Mouse (Mus musculus): ENCODE results near the gene Ankrd11.

Gene Ankrd11

DNA sequence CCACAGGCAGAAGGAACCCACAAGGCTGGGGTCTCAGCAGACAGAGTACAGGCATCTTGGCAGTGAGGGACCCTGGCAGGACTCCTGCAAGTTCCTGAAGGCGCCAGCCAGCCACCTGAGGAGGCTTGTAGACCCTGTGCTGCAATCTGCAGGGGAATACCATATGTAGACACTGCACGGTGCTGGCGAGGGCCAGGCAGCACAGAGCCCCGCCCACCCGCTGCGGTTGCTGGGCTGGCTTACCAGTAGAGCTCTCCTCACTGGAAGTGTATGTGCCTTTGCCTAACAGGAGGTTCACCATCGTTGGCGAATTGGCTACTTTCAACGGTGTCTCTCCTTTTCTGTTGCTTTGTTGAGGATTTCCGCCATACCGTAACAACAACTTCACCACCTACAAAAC lies 145.8 kb downstream of the Ankrd11 start:
- in situ Hi-C loops (cut with MseI, MboI) = no loop called here

DNA sequence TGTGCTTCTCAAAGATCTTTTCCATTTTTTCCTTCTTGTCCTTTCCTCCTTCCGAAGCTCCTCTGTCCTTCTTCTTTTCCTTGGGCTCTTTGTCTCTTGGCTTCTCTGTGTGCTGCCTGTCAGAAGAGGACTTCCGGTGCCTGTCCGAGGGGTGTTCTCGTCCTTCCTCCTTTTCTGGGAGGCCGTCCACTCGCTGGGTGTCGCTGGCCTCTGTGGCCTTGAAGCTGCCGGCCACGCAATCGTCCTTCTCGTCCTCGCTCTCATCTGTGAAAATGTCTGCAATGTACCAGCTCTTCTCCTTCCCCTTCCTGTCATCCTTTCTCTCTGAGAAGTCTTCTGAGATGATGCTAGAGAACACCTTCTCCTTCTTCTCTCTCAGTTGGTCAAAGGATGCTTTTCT lies 148.6 kb downstream of the Ankrd11 start:
- in situ Hi-C loops (cut with MseI, MboI) = no loop called here

- in situ Hi-C loops (cut with MseI, MboI) = no loop called here
Observed at GRCm38 (mm10) chr8:122891440-122891839, 150.6 kb downstream of the Ankrd11 start.

GRCm38 (mm10) chr8:122883671-122884070 lies 158.4 kb downstream of the Ankrd11 start:
- in situ Hi-C loops (cut with MseI, MboI) = no loop called here

DNA sequence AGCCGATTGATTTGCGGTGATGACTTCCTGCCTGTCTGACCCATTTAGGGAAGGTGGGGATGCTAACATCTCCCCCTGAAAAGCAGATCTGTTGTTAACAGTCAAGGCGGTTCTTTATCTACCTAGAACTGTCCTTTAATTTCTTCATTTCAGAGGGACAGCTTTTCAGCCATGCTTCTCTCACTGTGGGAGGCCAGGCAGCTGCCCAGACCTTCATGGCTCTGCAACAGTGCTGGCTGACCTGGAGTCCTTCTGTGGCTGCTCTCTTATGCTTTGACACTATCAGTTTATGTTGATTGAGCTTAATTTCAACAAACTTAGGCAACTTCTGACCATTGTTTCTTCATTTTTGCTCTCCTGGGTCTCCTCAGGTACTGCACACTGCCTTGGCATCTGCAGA lies 161.8 kb downstream of the Ankrd11 start:
- in situ Hi-C loops (cut with MseI, MboI) = no loop called here

- in situ Hi-C loops (cut with MseI, MboI) = no loop called here
Observed at GRCm38 (mm10) chr8:122878231-122878630, 163.8 kb downstream of the Ankrd11 start.

- in situ Hi-C loops (cut with MseI, MboI) = no loop called here
Observed at GRCm38 (mm10) chr8:122875186-122875585, 166.9 kb downstream of the Ankrd11 start.

GRCm38 (mm10) chr8:122873171-122873570 lies 168.9 kb downstream of the Ankrd11 start:
- in situ Hi-C loops (cut with MseI, MboI) = no loop called here

GRCm38 (mm10) chr8:122871663-122872062 lies 170.4 kb downstream of the Ankrd11 start:
- in situ Hi-C loops (cut with MseI, MboI) = no loop called here

GRCm38 (mm10) chr8:122870377-122870863 lies 171.7 kb downstream of the Ankrd11 start:
- in situ Hi-C loops (cut with MseI, MboI) = no loop called here

DNA sequence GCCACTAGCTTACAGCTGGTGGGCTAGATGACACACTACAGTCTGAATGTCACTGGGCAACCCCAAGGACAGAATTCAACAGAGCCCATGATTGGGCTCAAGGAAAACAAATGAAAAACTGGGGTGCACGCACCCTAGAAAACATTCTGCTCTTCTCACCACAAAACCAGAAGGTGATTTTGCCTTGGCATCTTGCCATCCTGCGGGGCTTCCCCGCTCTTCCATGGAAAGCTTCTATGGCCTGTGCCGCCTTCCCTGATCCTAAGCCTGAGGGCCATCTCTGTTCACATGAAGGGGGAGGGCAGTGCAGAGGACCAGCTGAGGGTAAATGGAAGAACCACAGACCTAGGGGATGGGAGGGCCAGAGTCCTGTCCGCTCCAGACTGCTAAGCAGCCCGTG lies 174.1 kb downstream of the Ankrd11 start:
- in situ Hi-C loops (cut with MseI, MboI) = no loop called here

- in situ Hi-C loops (cut with MseI, MboI) = no loop called here
Observed at GRCm38 (mm10) chr8:122866231-122866630, 175.8 kb downstream of the Ankrd11 start.

GRCm38 (mm10) chr8:122865441-122865840 lies 176.6 kb downstream of the Ankrd11 start:
- in situ Hi-C loops (cut with MseI, MboI) = no loop called here

DNA sequence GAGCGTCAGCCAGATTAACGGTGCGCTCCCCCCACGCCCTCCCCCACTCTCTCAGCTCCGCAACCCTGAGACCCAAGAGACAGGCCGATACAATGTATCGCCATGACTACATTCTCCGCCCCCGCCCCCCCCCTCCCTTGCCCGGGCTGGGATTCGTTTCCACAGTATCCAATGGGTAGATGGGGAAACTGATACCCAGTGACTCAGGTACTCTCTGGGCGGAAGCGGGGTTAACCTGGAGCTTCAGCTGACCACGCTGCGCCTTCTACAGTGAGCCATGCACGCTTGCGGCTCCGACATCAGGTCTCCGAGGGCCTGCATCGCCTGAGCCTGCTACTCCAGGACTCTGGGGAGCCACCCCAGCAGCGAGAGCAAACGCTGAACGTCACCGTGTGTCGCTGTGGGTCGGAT lies 177.4 kb downstream of the Ankrd11 start:
- in situ Hi-C loops (cut with MseI, MboI) = no loop called here

DNA sequence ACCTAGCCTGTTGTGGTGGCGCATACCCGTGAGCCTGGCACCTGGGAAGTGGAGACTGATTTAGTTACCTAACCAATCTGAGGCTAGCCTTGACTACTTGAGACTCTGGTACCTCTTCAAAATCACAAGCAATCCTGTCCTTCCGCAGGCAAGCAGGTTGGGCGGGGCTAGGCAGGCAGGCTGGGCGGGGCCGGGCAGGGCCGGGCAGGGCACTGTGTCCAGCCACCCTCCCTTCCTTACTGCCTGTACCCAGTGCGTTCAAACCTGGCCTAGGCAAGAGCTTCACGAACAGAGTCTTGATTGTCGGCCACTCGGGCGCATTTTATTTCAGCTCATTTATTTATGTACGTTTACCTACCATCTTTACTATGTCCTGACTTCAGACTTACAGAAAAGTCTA lies 182.2 kb downstream of the Ankrd11 start:
- in situ Hi-C loops (cut with MseI, MboI) = no loop called here

- in situ Hi-C loops (cut with MseI, MboI) = no loop called here
Observed at GRCm38 (mm10) chr8:122856288-122856687, 185.8 kb downstream of the Ankrd11 start.

DNA sequence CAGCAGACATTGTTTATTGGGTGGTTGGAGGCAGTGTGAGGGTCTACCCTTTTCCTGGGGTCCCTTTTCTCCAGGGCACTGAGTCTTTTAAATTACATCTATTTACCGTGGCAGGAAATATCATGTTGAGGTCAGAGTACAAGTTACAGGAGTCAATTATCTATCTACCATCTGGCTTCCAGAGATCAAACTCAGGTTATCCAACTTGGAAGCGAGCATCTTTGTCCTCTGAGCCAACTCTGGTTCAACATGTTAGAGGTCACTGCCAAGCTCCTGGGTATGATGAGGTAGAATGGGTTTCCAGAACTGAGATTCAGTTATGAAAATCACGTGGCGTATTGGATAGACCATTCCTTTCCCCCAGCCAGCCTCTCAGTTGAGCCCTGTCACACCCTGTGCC lies 187.0 kb downstream of the Ankrd11 start:
- in situ Hi-C loops (cut with MseI, MboI) = no loop called here

GRCm38 (mm10) chr8:122854388-122854787 lies 187.7 kb downstream of the Ankrd11 start:
- in situ Hi-C loops (cut with MseI, MboI) = no loop called here

DNA sequence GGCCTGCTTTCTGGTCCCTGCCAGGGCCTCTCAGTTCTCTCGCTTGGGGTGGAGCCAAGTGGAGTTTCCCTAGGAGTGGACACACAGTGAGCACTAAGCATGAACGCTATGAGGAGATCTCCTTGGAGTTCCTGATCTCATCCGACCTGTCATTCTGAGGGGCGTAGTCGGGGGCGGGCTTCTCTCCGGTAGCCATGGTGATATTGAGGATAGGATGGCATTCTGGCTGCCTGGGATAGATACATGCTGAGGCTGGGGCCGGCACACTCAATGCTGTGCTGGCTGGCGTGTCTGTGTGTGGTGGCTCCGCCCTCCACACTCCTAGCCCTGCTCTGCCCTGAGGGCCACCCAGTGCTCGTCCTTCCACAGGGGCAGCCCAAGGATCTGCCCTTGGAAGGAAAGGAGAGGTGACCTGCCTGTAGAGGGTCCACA lies 188.7 kb downstream of the Ankrd11 start:
- in situ Hi-C loops (cut with MseI, MboI) = no loop called here

GRCm38 (mm10) chr8:122852546-122852905 lies 189.6 kb downstream of the Ankrd11 start:
- in situ Hi-C loops (cut with MseI, MboI) = no loop called here

GRCm38 (mm10) chr8:122851692-122852545 lies 190.2 kb downstream of the Ankrd11 start:
- in situ Hi-C loops (cut with MseI, MboI) = no loop called here

- in situ Hi-C loops (cut with MseI, MboI) = no loop called here
Observed at GRCm38 (mm10) chr8:122850641-122851240, 191.3 kb downstream of the Ankrd11 start.
